Mouse (Mus musculus) CH12.LX (cell line): ENCODE results near the gene Il11. TPM values are rescaled to one million over a fixed set of nuclear protein-coding genes. Genes with fewer than 3 reads are reported as not detected.

Source experiments
- DNase-seq: peaks from one replicate; pipeline ENCODE4 v3.0.0-alpha.2; 2013; ENCODE audit errors: extremely low read depth
- H3K27ac ChIP-seq: 2 replicates; pipeline ENCODE4 v1.5.1; 2012; ENCODE audit warnings: low read depth, mild to moderate bottlenecking, control low read depth, moderate library complexity; ENCODE audit not compliant: insufficient read depth
- H3K27me3 ChIP-seq: replicated peaks from 2 replicates; pipeline ENCODE3; 2012; ENCODE audit warnings: inconsistent platforms
- H3K36me3 ChIP-seq, 2 experiments: replicated peaks in 1 of 2; 2 replicates each; pipeline versions ENCODE3 to v1.6.1; 2012; ENCODE audit warnings: inconsistent platforms in 1 of 2, low read length in 1 of 2, mild to moderate bottlenecking in 1 of 2, mixed read lengths in 1 of 2, moderate library complexity in 1 of 2; ENCODE audit not compliant: control insufficient read depth in 1 of 2, insufficient read depth in 1 of 2
- H3K4me1 ChIP-seq, 2 experiments: 2 replicates each; pipeline ENCODE4 v1.6.1; 2012; ENCODE audit warnings: inconsistent platforms in 1 of 2, moderate library complexity in 1 of 2; ENCODE audit not compliant: insufficient read depth in 2 of 2, control insufficient read depth in 1 of 2
- H3K4me2 ChIP-seq: 2 replicates; pipeline ENCODE4 v1.6.1; 2012; ENCODE audit warnings: low read depth, mild to moderate bottlenecking, control low read depth; ENCODE audit not compliant: poor library complexity, insufficient read depth, severe bottlenecking
- H3K4me3 ChIP-seq, 3 experiments: fragments of 150-350 bp in 1 of 3; sonication (generic) in 1 of 3; replicated peaks in 1 of 3; 2 replicates each; pipeline versions ENCODE3 to v1.5.1; 2011 to 2012; ENCODE audit warnings: low read depth in 2 of 3, low read length in 2 of 3, mild to moderate bottlenecking in 2 of 3, moderate library complexity in 2 of 3, control low read depth in 1 of 3, improper control_type of control experiment in 1 of 3, inconsistent platforms in 1 of 3, mixed read lengths in 1 of 3; ENCODE audit not compliant: poor library complexity in 1 of 3
- H3K79me2 ChIP-seq: replicated peaks from 2 replicates; pipeline ENCODE4 v1.6.1; 2012; ENCODE audit warnings: mild to moderate bottlenecking, moderate library complexity; ENCODE audit not compliant: control insufficient read depth, poor library complexity, insufficient read depth, severe bottlenecking; ENCODE audit errors: extremely low read depth
- H3K9ac ChIP-seq: 2 replicates; pipeline ENCODE4 v1.6.1; 2012; ENCODE audit warnings: low read depth, mild to moderate bottlenecking, control low read depth, moderate library complexity; ENCODE audit not compliant: insufficient read depth
- H3K9me3 ChIP-seq: replicated peaks from 2 replicates; pipeline ENCODE3; 2012; ENCODE audit warnings: low read length, inconsistent platforms, mixed read lengths
- CHD1 ChIP-seq: IDR thresholded peaks from 2 replicates; pipeline ENCODE4 v1.6.1; 2012; ENCODE audit warnings: low read depth, low read length, improper control_type of control experiment, inconsistent platforms
- CHD2 ChIP-seq: IDR thresholded peaks from 2 replicates; pipeline ENCODE4 v1.6.1; 2011; ENCODE audit warnings: low read length, improper control_type of control experiment
- CTCF ChIP-seq, 2 experiments: IDR thresholded peaks in 1 of 2; conservative IDR thresholded peaks in 1 of 2; 2 replicates each; pipeline ENCODE4 v1.5.1; 2011 to 2012; ENCODE audit warnings: low read depth in 2 of 2, low read length in 2 of 2, improper control_type of control experiment in 1 of 2, inconsistent platforms in 1 of 2, mild to moderate bottlenecking in 1 of 2, moderate library complexity in 1 of 2
- ELF1 ChIP-seq: IDR thresholded peaks from 2 replicates; pipeline ENCODE4 v1.6.1; 2014; ENCODE audit warnings: low read depth, mild to moderate bottlenecking, inconsistent platforms, low read length, improper control_type of control experiment
- EP300 ChIP-seq: IDR thresholded peaks from 2 replicates; pipeline ENCODE4 v1.6.1; 2011; ENCODE audit warnings: low read length, improper control_type of control experiment
- HCFC1 ChIP-seq: IDR thresholded peaks from 2 replicates; pipeline ENCODE4 v1.6.1; 2012; ENCODE audit warnings: low read depth, mild to moderate bottlenecking, inconsistent platforms, low read length, improper control_type of control experiment
- JUND ChIP-seq: conservative IDR thresholded peaks from 2 replicates; pipeline ENCODE4 v1.6.1; 2011; ENCODE audit warnings: low read depth, low read length, improper control_type of control experiment
- MAFK ChIP-seq: IDR thresholded peaks from 2 replicates; pipeline ENCODE4 v1.6.1; 2011; ENCODE audit warnings: low read length, improper control_type of control experiment; ENCODE audit not compliant: insufficient replicate concordance
- MAZ ChIP-seq: IDR thresholded peaks from 2 replicates; pipeline ENCODE4 v1.6.1; 2012; ENCODE audit warnings: low read depth, mild to moderate bottlenecking, inconsistent platforms, low read length, improper control_type of control experiment, moderate library complexity
- MXI1 ChIP-seq: IDR thresholded peaks from 2 replicates; pipeline ENCODE4 v1.6.1; 2011; ENCODE audit warnings: mild to moderate bottlenecking, low read depth, low read length, improper control_type of control experiment
- NELFE ChIP-seq: IDR thresholded peaks from 2 replicates; pipeline ENCODE4 v1.6.1; 2011; ENCODE audit warnings: low read depth, low read length, improper control_type of control experiment
- NRF1 ChIP-seq: IDR thresholded peaks from 2 replicates; pipeline ENCODE4 v1.6.1; 2014; ENCODE audit warnings: low read depth, mild to moderate bottlenecking, inconsistent platforms, low read length, improper control_type of control experiment, moderate library complexity
- POLR2A ChIP-seq: IDR thresholded peaks from 2 replicates; pipeline ENCODE4 v1.6.1; 2011; ENCODE audit warnings: low read depth, mild to moderate bottlenecking, improper control_type of control experiment, low read length
- RAD21 ChIP-seq: IDR thresholded peaks from 2 replicates; pipeline ENCODE4 v1.6.1; 2011; ENCODE audit warnings: low read depth, mild to moderate bottlenecking, low read length, improper control_type of control experiment, moderate library complexity
- SIN3A ChIP-seq: IDR thresholded peaks from 2 replicates; pipeline ENCODE4 v1.6.1; 2012; ENCODE audit warnings: low read length, improper control_type of control experiment, inconsistent platforms
- SMC3 ChIP-seq: IDR thresholded peaks from 2 replicates; pipeline ENCODE4 v1.6.1; 2011; ENCODE audit warnings: low read depth, low read length, improper control_type of control experiment
- UBTF ChIP-seq: IDR thresholded peaks from 2 replicates; pipeline ENCODE4 v1.6.1; 2012; ENCODE audit warnings: low read depth, mild to moderate bottlenecking, inconsistent platforms, low read length, improper control_type of control experiment, moderate library complexity
- USF2 ChIP-seq: conservative IDR thresholded peaks from 2 replicates; pipeline ENCODE4 v1.6.1; 2011; ENCODE audit warnings: low read depth, low read length, improper control_type of control experiment
- ZKSCAN1 ChIP-seq: IDR thresholded peaks from 2 replicates; pipeline ENCODE4 v1.6.1; 2012; ENCODE audit warnings: low read depth, inconsistent platforms, low read length, improper control_type of control experiment, borderline replicate concordance
- ZMIZ1 ChIP-seq: IDR thresholded peaks from 2 replicates; pipeline ENCODE4 v1.6.1; 2012; ENCODE audit warnings: low read depth, mild to moderate bottlenecking, inconsistent platforms, low read length, improper control_type of control experiment
- dilution Hi-C: fragments of 300-500 bp; cut with MboI; formaldehyde crosslinking; loops from 2 replicates; pipeline ENCODE4 v1.14.3; 2020; ENCODE audit warnings: low sequenced_read_pairs; ENCODE audit not compliant: extremely low pct_unique_long_range_greater_than_20kb, extremely low pct_ligation_motif_present
- in situ Hi-C: fragments of 300-500 bp; cut with MboI; formaldehyde crosslinking; loops from 3 replicates; pipeline ENCODE4 v1.14.3; 2019; ENCODE audit warnings: low sequenced_read_pairs, low pct_ligation_motif_present, low pct_unique_long_range_greater_than_20kb, mixed read lengths
- polyA plus RNA-seq: library from polyadenylated mRNA; unstranded; fragments of >175 nt; gene quantifications from 2 replicates; pipeline ENCODE4 v1.2.1, GENCODE M21; 2012; ENCODE audit warnings: low read depth; ENCODE audit not compliant: insufficient read length
- total RNA-seq, 2 experiments: library from RNA; depleted of rRNA; stranded (reverse); fragments of 300-350 nt in 1 of 2; fragments of >200 nt in 1 of 2; gene quantifications; 2 replicates each; pipeline ENCODE4 v1.2.3; 2012 to 2014

The Il11 gene
- total and polyA plus RNA-seq, 3 experiments = 0.17 TPM; not detected in 2

- DNase-seq = no peak
- H3K9me3 ChIP-seq = no peaks in the 10 kb centered on the region
- H3K79me2 ChIP-seq = peaks cover 31% of the 10 kb centered on the region
- H3K27ac ChIP-seq = no peak overlapping the region
- no peak overlapping the region for H3K9ac ChIP-seq
- peaks cover 56 to 78% of the 10 kb centered on the region in 2 experiments for H3K36me3 ChIP-seq
- dilution Hi-C loops = no loop called here
- H3K4me1 ChIP-seq = peaks cover 5 to 32% of the 10 kb centered on the region in 2 experiments; a peak in 3 of 4 replicates
- H3K4me2 ChIP-seq = no peak overlapping the region
- peak; percentile 29 to 69; a peak in 3 of 4 replicates for TF ChIP-seq CTCF (conservative IDR thresholded peaks at IDR 0.05 in 1 of 2, IDR thresholded peaks at IDR 0.05 in 1 of 2; ENCODE audit: low read depth in 2 of 2, low read length in 2 of 2)
- no peak for TF ChIP-seq CHD2
- TF ChIP-seq SMC3 = peak; percentile 60
- TF ChIP-seq POLR2A = peak; percentile 26; the same call in 1 of the 2 replicates
- TF ChIP-seq NRF1 = no peak
- no peak for TF ChIP-seq ELF1
- peak; percentile 59 for TF ChIP-seq RAD21
- no peak for TF ChIP-seq ZKSCAN1
- no peak for TF ChIP-seq USF2
- no peak for TF ChIP-seq HCFC1
- TF ChIP-seq SIN3A = peak; percentile 39; the same call in 1 of the 2 replicates
- TF ChIP-seq MXI1 = no peak
- TF ChIP-seq NELFE = no peak
- no peak for TF ChIP-seq CHD1
- TF ChIP-seq MAFK = no peak
- no peak for TF ChIP-seq ZMIZ1
- TF ChIP-seq MAZ = no peak
- TF ChIP-seq UBTF = no peak
- H3K4me3 ChIP-seq = no peak overlapping the region
- no peaks in the 10 kb centered on the region for H3K27me3 ChIP-seq
- in situ Hi-C loops = no loop called here
Observed at GRCm38 (mm10) chr7:4806716-4807115, 24.1 kb upstream of the Il11 start.

GRCm38 (mm10) chr7:4802247-4802646 lies 19.6 kb upstream of the Il11 start:
- H3K4me1 ChIP-seq = peaks cover 0 to 7% of the 10 kb centered on the region in 2 experiments; a peak in 1 of 4 replicates
- dilution Hi-C loops = no loop called here
- TF ChIP-seq NRF1 (no peak), EP300 (no peak), CHD1 (no peak), SIN3A (no peak), MAZ (no peak), JUND (no peak), HCFC1 (no peak), POLR2A (no peak), NELFE (no peak)
- H3K79me2 ChIP-seq = peaks cover 1% of the 10 kb centered on the region; the same call in 1 of the 2 replicates
- no peaks in the 10 kb centered on the region for H3K27me3 ChIP-seq
- in situ Hi-C loops = no loop called here
- H3K9me3 ChIP-seq = no peaks in the 10 kb centered on the region
- no peak overlapping the region for H3K9ac ChIP-seq
- peaks cover 28 to 67% of the 10 kb centered on the region in 2 experiments for H3K36me3 ChIP-seq
- no peak overlapping the region for H3K4me3 ChIP-seq
- DNase-seq = no peak
- H3K27ac ChIP-seq = no peak overlapping the region
- no peak overlapping the region for H3K4me2 ChIP-seq
